Mouse (Mus musculus) heart, embryonic 16.5 days (tissue): ENCODE data around the gene Metap1. TPM values are rescaled to one million over a fixed set of nuclear protein-coding genes. Genes with fewer than 3 reads are reported as not detected.

Experiments
- ATAC-seq: fragments of 200-750 bp; cut with Nextera tagmentation; replicated peaks from 2 replicates; pipeline ENCODE4 v1.8.0; 2017; ENCODE audit warnings: moderate number of reproducible peaks; ENCODE audit not compliant: insufficient read depth, low FRiP score; ENCODE audit errors: extremely low read depth
- H3K27ac ChIP-seq: fragments of 300-500 bp; sonication (generic); 2 replicates; pipeline ENCODE4 v1.5.1; 2014; ENCODE audit warnings: mild to moderate bottlenecking, low read length, control low read depth, moderate library complexity
- H3K27me3 ChIP-seq: fragments of 300-500 bp; sonication (generic); 2 replicates; pipeline ENCODE4 v1.6.1; 2014; ENCODE audit warnings: low read length, mixed read lengths; ENCODE audit not compliant: control insufficient read depth, insufficient read depth
- H3K36me3 ChIP-seq: fragments of 300-500 bp; sonication (generic); 2 replicates; pipeline ENCODE4 v1.6.1; 2014; ENCODE audit not compliant: control insufficient read depth, insufficient read depth
- H3K4me1 ChIP-seq: fragments of 300-500 bp; sonication (generic); 2 replicates; pipeline ENCODE4 v1.6.1; 2014; ENCODE audit warnings: low read length, mixed read lengths; ENCODE audit not compliant: control insufficient read depth, insufficient read depth
- H3K4me2 ChIP-seq: fragments of 300-500 bp; sonication (generic); 2 replicates; pipeline ENCODE4 v1.6.1; 2014; ENCODE audit warnings: low read depth, mild to moderate bottlenecking, control low read depth, low read length
- H3K4me3 ChIP-seq: fragments of 300-500 bp; sonication (generic); 2 replicates; pipeline ENCODE4 v1.5.1; 2014; ENCODE audit warnings: mild to moderate bottlenecking, control low read depth, low read length
- H3K9ac ChIP-seq: fragments of 300-500 bp; sonication (generic); 2 replicates; pipeline ENCODE4 v1.6.1; 2014; ENCODE audit warnings: low read length, control low read depth
- H3K9me3 ChIP-seq: fragments of 300-500 bp; sonication (generic); replicated peaks from 2 replicates; pipeline ENCODE4 v1.6.1; 2016; ENCODE audit warnings: low read length; ENCODE audit not compliant: control insufficient read depth
- WGBS: fragments of 180-500 bp; shearing (Covaris S2); extraction: QIAGEN DNeasy Blood & Tissue Kit; methylation state at CpG from one replicate; pipeline ENCODE4 v1.1.7; 2014; 5-methylcytosine and 5-hydroxymethylcytosine counted together
- microRNA counts: library from miRNA; unstranded; fragments of <30 nt; microRNA quantifications from one replicate; lab custom pipeline; 2016
- microRNA-seq: library from miRNA; unstranded; fragments of <30 nt; microRNA quantifications from one replicate; pipeline ENCODE4, GENCODE M21; 2017
- polyA plus RNA-seq: library from polyadenylated mRNA; unstranded; fragments of >200 nt; fragmentation: Nextera tagmentation; extraction: Ambion mirVana; gene quantifications from 2 replicates; pipeline ENCODE4 v1.2.1, GENCODE M21; 2015

The Metap1 gene
- polyA plus RNA-seq, 1 experiment from 2014 or later = 41.4 TPM

DNA sequence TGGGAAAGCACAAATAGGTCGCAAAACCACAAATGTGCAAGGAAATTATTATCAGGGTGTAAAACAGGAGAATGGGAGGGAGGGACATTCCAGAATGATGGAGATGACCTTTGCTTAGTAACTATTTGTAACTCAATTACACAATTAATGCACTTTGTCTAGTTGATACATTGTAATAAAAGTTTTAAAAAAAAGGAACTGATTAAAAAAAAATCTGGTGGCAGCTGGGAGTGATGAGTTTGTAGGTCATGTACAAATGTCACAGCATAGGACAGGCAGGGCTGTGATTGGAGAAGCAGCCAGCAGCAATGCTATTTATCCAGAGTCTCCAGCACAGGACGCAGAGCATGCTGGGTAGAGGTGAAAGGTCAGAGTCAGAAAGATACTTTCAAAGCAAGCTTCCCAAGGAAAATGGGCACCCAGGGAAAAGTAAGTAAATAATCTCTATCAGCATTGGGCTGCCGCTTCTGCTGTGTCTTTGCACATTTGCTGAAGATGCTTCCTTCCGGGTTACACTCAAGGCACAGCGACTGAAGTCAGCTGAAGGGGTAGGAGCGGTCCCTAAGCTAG, 74.1 kb downstream of the Metap1 start, which contains the start of gene Adh4:
TSS of gene Adh4 (plus strand) at position 346 of the 570 bp plus-strand sequence.
- no peak within 1 kb of the TSS for H3K4me3 ChIP-seq
- no peaks in the 10 kb centered on the region for H3K9me3 ChIP-seq
- H3K27ac ChIP-seq = no peak within 1 kb of the TSS
- no peaks in the 10 kb centered on the region for H3K27me3 ChIP-seq
- no peak within 1 kb of the TSS for H3K9ac ChIP-seq
- H3K4me1 ChIP-seq = no peaks in the 10 kb centered on the region
- no peak within 1 kb of the TSS for H3K4me2 ChIP-seq
- no peak for ATAC-seq
- H3K36me3 ChIP-seq = no peaks in the 10 kb centered on the region
- 76% methylated on average over 6 of the region's 6 CpGs for WGBS

DNA sequence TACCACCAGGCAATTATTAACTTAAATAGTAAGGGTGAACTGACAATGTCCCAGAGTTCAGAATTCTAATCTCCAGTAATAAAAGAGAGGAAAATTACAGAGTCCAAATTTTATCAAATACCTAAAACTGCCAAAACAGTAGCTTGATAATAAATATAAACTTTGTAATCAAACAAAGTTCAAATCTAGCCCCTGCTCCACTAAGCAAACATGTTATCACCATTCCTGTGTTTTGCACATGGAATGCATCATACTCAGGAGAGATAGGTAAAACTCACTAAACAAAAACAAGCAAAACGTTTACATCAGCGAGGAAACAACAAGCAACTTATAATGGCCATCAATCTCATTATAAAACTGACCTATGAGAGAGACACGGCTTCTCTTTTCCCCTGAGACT, 79.1 kb downstream of the Metap1 start:
- Histone ChIP-seq H3K4me1 (no peaks in the 10 kb centered on the region), H3K4me2 (no peak overlapping the region), H3K9me3 (no peaks in the 10 kb centered on the region), H3K36me3 (no peaks in the 10 kb centered on the region), H3K4me3 (no peak overlapping the region), H3K27ac (no peak overlapping the region), H3K27me3 (no peaks in the 10 kb centered on the region), H3K9ac (no peak overlapping the region)
- ATAC-seq = no peak
- WGBS = 79% methylated on average over 3 of the region's 3 CpGs

GRCm38 (mm10) chr3:138409585-138409984, 79.7 kb downstream of the Metap1 start:
- 73% methylated on average over 1 of the region's 1 CpGs for WGBS
- H3K9me3 ChIP-seq = no peaks in the 10 kb centered on the region

More at GRCm38 (mm10) chr3:138409585-138409984, 79.7 kb downstream of the Metap1 start:
- Histone ChIP-seq H3K4me3 (no peak overlapping the region), H3K27ac (no peak overlapping the region), H3K4me1 (no peaks in the 10 kb centered on the region), H3K4me2 (no peak overlapping the region), H3K36me3 (no peaks in the 10 kb centered on the region), H3K9ac (no peak overlapping the region), H3K27me3 (no peaks in the 10 kb centered on the region)
- no peak for ATAC-seq

MicroRNAs within 50 kb of the gene (microRNA counts, 519-probe panel; counts per million panel counts)
- microRNA mmu-miR-1956 (lab: Ali Mortazavi, UCI) = 2,013 counts per million, percentile 22 among the panel's probes with 10 or more counts

Small RNA genes lying within 50 kb of the gene (microRNA-seq; reads per million reads assigned to microRNA genes)
- not detected for gene Mir1956

Other genes starting within 250 kb of the Metap1 start
- gene Adh1, start 228.5 kb downstream of the Metap1 start, polyA plus RNA-seq = 14.0 and 91.8 TPM in 2 replicates
- gene Adh6a, start 176.2 kb downstream of the Metap1 start, polyA plus RNA-seq = not detected in 2 replicates
- 1.7 and 3.6 TPM in 2 replicates for gene Adh6b, start 147.7 kb downstream of the Metap1 start, polyA plus RNA-seq
- not detected in 2 replicates for gene Adh4, start 74.0 kb downstream of the Metap1 start, polyA plus RNA-seq
- 172 and 191 TPM in 2 replicates for gene Adh5, start 46.4 kb downstream of the Metap1 start, polyA plus RNA-seq
- 252 and 286 TPM in 2 replicates for gene Eif4e, start 36.7 kb upstream of the Metap1 start, polyA plus RNA-seq